ENCODE assay signal across 8 mouse cellular contexts in the genomic region with DNA sequence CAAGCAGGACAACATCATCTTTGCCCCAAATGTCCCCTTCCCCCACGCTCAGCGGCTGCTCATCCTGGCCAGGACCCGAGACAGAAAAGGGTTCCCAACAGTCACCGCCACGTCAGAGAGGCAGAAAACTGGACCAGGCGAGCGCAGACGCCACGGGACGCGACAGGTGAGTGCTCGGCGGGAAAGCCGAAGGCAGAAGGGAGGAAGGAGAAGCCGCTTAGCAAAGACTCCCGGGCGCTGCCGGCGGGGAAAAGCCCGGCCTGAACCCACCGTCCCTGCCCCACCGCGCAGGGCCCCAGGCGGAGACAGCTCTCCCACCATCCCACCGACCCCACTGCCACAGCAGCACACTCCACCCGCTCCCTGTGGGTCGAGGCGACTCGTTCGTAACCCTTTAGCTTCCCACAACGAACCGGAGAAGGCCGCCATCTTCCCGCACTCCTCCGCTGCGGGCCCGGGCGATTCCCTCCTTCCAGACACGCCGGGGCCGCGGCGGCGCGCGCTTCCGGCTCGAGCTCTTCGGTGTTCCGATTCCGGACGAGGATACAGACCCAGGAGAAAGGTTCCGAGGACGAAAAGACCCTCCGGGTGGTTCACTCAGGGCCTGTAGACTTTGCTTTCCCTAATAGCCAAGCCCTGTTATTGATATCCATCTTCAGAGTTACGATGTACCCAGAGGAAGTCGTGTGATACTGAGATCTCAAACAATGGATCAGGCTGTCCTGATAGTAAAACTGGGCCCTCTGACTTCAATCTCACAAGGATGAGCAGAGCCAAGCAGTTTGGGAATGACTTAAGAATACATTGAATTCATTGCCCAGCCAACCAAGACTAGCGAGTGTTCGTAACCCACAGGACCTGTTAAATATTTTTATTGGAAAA. TPM values are rescaled to one million over a fixed set of nuclear protein-coding genes. Genes with fewer than 3 reads are reported as not detected.
DNase-seq lines count a peak whose midpoint lies in the region; ATAC-seq and TF ChIP-seq lines count a peak whose summit lies in the region.

A gene (minus strand): TSS at position 523 of the 882 bp plus-strand sequence.

- 3% methylated on average over 57 of the region's 59 CpGs for WGBS in forebrain, embryonic 14.5 days
- 2% methylated on average over 59 of the region's 59 CpGs for WGBS in neural tube, embryonic 15.5 days

- no peak for TF ChIP-seq POLR2A in ES-Bruce4 (IDR thresholded peaks at IDR 0.05; ENCODE audit: insufficient read depth, low read length)

- TF ChIP-seq EP300 in ES-Bruce4 (IDR thresholded peaks at IDR 0.05; ENCODE audit: insufficient read depth, low read depth, low read length): no peak

- TF ChIP-seq CTCF in ES-Bruce4 (IDR thresholded peaks at IDR 0.05; ENCODE audit: low read depth, low read length): no peak

- no peaks in the 10 kb centered on the region for H3K9me3 ChIP-seq in ES-Bruce4 (replicated peaks; ENCODE audit: control insufficient read depth, insufficient read depth, low read length, poor library complexity, severe bottlenecking)
- no peaks in the 10 kb centered on the region for H3K9me3 ChIP-seq in forebrain, embryonic 14.5 days (replicated peaks; ENCODE audit: control insufficient read depth, low read length)
- no peaks in the 10 kb centered on the region for H3K9me3 ChIP-seq in neural tube, embryonic 15.5 days (replicated peaks)

- H3K9ac ChIP-seq in ES-Bruce4 (ENCODE audit: low read depth, poor library complexity, severe bottlenecking): peak within 1 kb of the TSS; percentile 97
- H3K9ac ChIP-seq in forebrain, embryonic 14.5 days (ENCODE audit: low read length): peak within 1 kb of the TSS; percentile 94
- peak within 1 kb of the TSS; percentile 89 for H3K9ac ChIP-seq in neural tube, embryonic 15.5 days (replicated peaks)

- H3K27me3 ChIP-seq in ES-Bruce4 (ENCODE audit: control insufficient read depth, insufficient read depth, low read length, poor library complexity, severe bottlenecking): no peaks in the 10 kb centered on the region
- no peaks in the 10 kb centered on the region for H3K27me3 ChIP-seq in forebrain, embryonic 14.5 days (replicated peaks; ENCODE audit: control insufficient read depth, insufficient read depth, low read length)
- no peaks in the 10 kb centered on the region for H3K27me3 ChIP-seq in neural tube, embryonic 15.5 days (replicated peaks)

- intact Hi-C loops in heart, postnatal 14 days (cut with DNase I): no loop called here

- H3K4me3 ChIP-seq in ES-Bruce4 (ENCODE audit: low read depth, low read length): peak within 1 kb of the TSS; percentile 86
- H3K4me3 ChIP-seq in forebrain, embryonic 14.5 days (ENCODE audit: low read depth, low read length): peak within 1 kb of the TSS; percentile 87
- H3K4me3 ChIP-seq in neural tube, embryonic 15.5 days (replicated peaks): peak within 1 kb of the TSS; percentile 71

- peak within 1 kb of the TSS; percentile 58 for H3K4me2 ChIP-seq in forebrain, embryonic 14.5 days (ENCODE audit: low read length)
- peak within 1 kb of the TSS; percentile 59 for H3K4me2 ChIP-seq in neural tube, embryonic 15.5 days

- H3K4me1 ChIP-seq in ES-Bruce4 (ENCODE audit: control insufficient read depth, insufficient read depth, low read length): no peaks in the 10 kb centered on the region
- peaks cover 8% of the 10 kb centered on the region; the same call in 1 of the 2 replicates for H3K4me1 ChIP-seq in forebrain, embryonic 14.5 days (ENCODE audit: control insufficient read depth, insufficient read depth, low read length)
- peaks cover 21% of the 10 kb centered on the region for H3K4me1 ChIP-seq in neural tube, embryonic 15.5 days

- ATAC-seq in cerebellum, adult (ENCODE audit: insufficient number of reproducible peaks, low FRiP score, low TSS enrichment): peak; percentile 90
- ATAC-seq in forebrain, embryonic 14.5 days: peak; percentile 94
- ATAC-seq in neural tube, embryonic 15.5 days (ENCODE audit: low FRiP score): peak; percentile 94

- H3K27ac ChIP-seq in ES-Bruce4 (ENCODE audit: insufficient read depth, low read length): no peak within 1 kb of the TSS
- peak within 1 kb of the TSS; percentile 87 for H3K27ac ChIP-seq in forebrain, embryonic 14.5 days (ENCODE audit: low read depth, low read length)
- H3K27ac ChIP-seq in neural tube, embryonic 15.5 days (replicated peaks): peak within 1 kb of the TSS; percentile 88

- DNase-seq in forebrain, embryonic 14.5 days (ENCODE audit: low spot score): peak; percentile 90
- DNase-seq in heart, postnatal 14 days: peak; percentile 82 to 85
- DNase-seq in layer of hippocampus, adult 11-12 months (ENCODE audit: low spot score): peak; percentile 81
- DNase-seq in lung, adult 18-20 months: peak; percentile 73 to 79
- peak; percentile 86 for DNase-seq in testis, postnatal 14 days (ENCODE audit: low spot score)

- H3K36me3 ChIP-seq in ES-Bruce4 (ENCODE audit: control insufficient read depth, insufficient read depth, low read length, poor library complexity, severe bottlenecking): peaks cover 15% of the 10 kb centered on the region
- peaks cover 7% of the 10 kb centered on the region for H3K36me3 ChIP-seq in forebrain, embryonic 14.5 days (ENCODE audit: control insufficient read depth, insufficient read depth, low read length)
- peaks cover 13% of the 10 kb centered on the region for H3K36me3 ChIP-seq in neural tube, embryonic 15.5 days

RNA-seq across cellular contexts. Expression of the gene that starts here (rescaled TPM):
- 235 and 257 TPM in 2 replicates for polyA plus RNA-seq in ES-Bruce4 (2011; ENCODE audit: insufficient read depth, insufficient read length, low read depth, missing spikeins)
- 176 and 181 TPM in 2 replicates for polyA plus RNA-seq in forebrain, embryonic 14.5 days (2014; fragmentation: Nextera tagmentation; extraction: Ambion mirVana)
- 10 to 100 TPM; 65.1 to 74.1 TPM for total RNA-seq in heart, postnatal 14 days (2021)
- polyA plus RNA-seq in neural tube, embryonic 15.5 days (2015; fragmentation: Nextera tagmentation; extraction: Ambion mirVana): 130 and 139 TPM in 2 replicates
